Mouse (Mus musculus) liver, embryonic 12.5 days (tissue): ENCODE results near the gene H2afy2. TPM values are rescaled to one million over a fixed set of nuclear protein-coding genes. Genes with fewer than 3 reads are reported as not detected.
A peak's percentile ranks its signal among the peaks of the same experiment; 100 is the strongest.

ENCODE experiments used
- ATAC-seq: fragments of 200-750 bp; cut with Nextera tagmentation; 2 replicates; pipeline ENCODE4 v1.8.0; 2017; ENCODE audit warnings: moderate number of reproducible peaks, mild to moderate bottlenecking, moderate library complexity
- H3K27ac ChIP-seq: fragments of 300-500 bp; sonication (generic); 2 replicates; pipeline ENCODE4 v1.5.1; 2016; ENCODE audit warnings: mild to moderate bottlenecking
- H3K27me3 ChIP-seq: fragments of 300-500 bp; sonication (generic); replicated peaks from 2 replicates; pipeline ENCODE4 v1.6.1; 2016; ENCODE audit warnings: mild to moderate bottlenecking, moderate library complexity
- H3K36me3 ChIP-seq: fragments of 300-500 bp; sonication (generic); 2 replicates; pipeline ENCODE4 v1.6.1; 2016; ENCODE audit warnings: mild to moderate bottlenecking, moderate library complexity
- H3K4me1 ChIP-seq: fragments of 300-500 bp; sonication (generic); 2 replicates; pipeline ENCODE4 v1.6.1; 2016
- H3K4me2 ChIP-seq: fragments of 300-500 bp; sonication (generic); 2 replicates; pipeline ENCODE4 v1.6.1; 2016; ENCODE audit warnings: mild to moderate bottlenecking, moderate library complexity
- H3K4me3 ChIP-seq: fragments of 300-500 bp; sonication (generic); 2 replicates; pipeline ENCODE4 v1.5.1; 2016; ENCODE audit warnings: mild to moderate bottlenecking, moderate library complexity
- H3K9ac ChIP-seq: fragments of 300-500 bp; sonication (generic); 2 replicates; pipeline ENCODE4 v1.6.1; 2016; ENCODE audit warnings: mild to moderate bottlenecking, moderate library complexity
- H3K9me3 ChIP-seq: fragments of 300-500 bp; sonication (generic); replicated peaks from 2 replicates; pipeline ENCODE4 v1.6.1; 2016; ENCODE audit warnings: mild to moderate bottlenecking, moderate library complexity
- WGBS: fragments of 180-500 bp; shearing (Covaris S2); methylation state at CpG from one replicate; pipeline ENCODE4 v1.1.7; 2016; ENCODE audit not compliant: insufficient replicate concordance; 5-methylcytosine and 5-hydroxymethylcytosine counted together
- polyA plus RNA-seq: library from polyadenylated mRNA; unstranded; fragments of >200 nt; fragmentation: Nextera tagmentation; extraction: Ambion mirVana; gene quantifications from 2 replicates; pipeline ENCODE4 v1.2.1, GENCODE M21; 2016

The H2afy2 gene
- 17.3 and 19.4 TPM in 2 replicates for polyA plus RNA-seq

GRCm38 (mm10) chr10:61783621-61784251, at the start of gene H2afy2:
Gene H2afy2, minus strand, starts transcription at chr10:61784147.
- under 1% methylated on average over 50 of the region's 50 CpGs for WGBS
- Histone ChIP-seq H3K4me3 (peak within 1 kb of the TSS; percentile 61), H3K27me3 (peaks cover 55% of the 10 kb centered on the region), H3K4me2 (peak within 1 kb of the TSS; percentile 71), H3K9ac (peak within 1 kb of the TSS; percentile 67), H3K4me1 (peaks cover 5% of the 10 kb centered on the region; the same call in 1 of the 2 replicates), H3K36me3 (no peaks in the 10 kb centered on the region), H3K9me3 (no peaks in the 10 kb centered on the region), H3K27ac (peak within 1 kb of the TSS; percentile 59)
- no peak for ATAC-seq

GRCm38 (mm10) chr10:61832713-61833112, 48.8 kb upstream of the H2afy2 start:
- Histone ChIP-seq H3K27ac (no peak overlapping the region), H3K4me2 (no peak overlapping the region), H3K27me3 (0 out of 2 replicates have a peak, but pooled peaks cover 12% of the 10 kb centered on the region), H3K9me3 (no peaks in the 10 kb centered on the region), H3K4me3 (no peak overlapping the region), H3K4me1 (no peaks in the 10 kb centered on the region), H3K9ac (no peak overlapping the region), H3K36me3 (no peaks in the 10 kb centered on the region)
- WGBS, result 61% methylated on average over 11 of the region's 11 CpGs
- no peak for ATAC-seq

- Histone ChIP-seq H3K9ac (no peak overlapping the region), H3K27ac (no peak overlapping the region), H3K4me3 (no peak overlapping the region), H3K27me3 (0 out of 2 replicates have a peak, but pooled peaks cover 12% of the 10 kb centered on the region), H3K36me3 (no peaks in the 10 kb centered on the region), H3K4me2 (no peak overlapping the region), H3K9me3 (no peaks in the 10 kb centered on the region), H3K4me1 (no peaks in the 10 kb centered on the region)
- WGBS, result 80% methylated on average over 6 of the region's 6 CpGs
- ATAC-seq, result no peak
Observed at GRCm38 (mm10) chr10:61831741-61832140, 47.8 kb upstream of the H2afy2 start.

- 63% methylated on average over 12 of the region's 12 CpGs for WGBS
- Histone ChIP-seq H3K4me3 (no peak overlapping the region), H3K9me3 (no peaks in the 10 kb centered on the region), H3K9ac (no peak overlapping the region), H3K27me3 (0 out of 2 replicates have a peak, but pooled peaks cover 12% of the 10 kb centered on the region), H3K27ac (no peak overlapping the region), H3K4me1 (no peaks in the 10 kb centered on the region), H3K36me3 (no peaks in the 10 kb centered on the region), H3K4me2 (no peak overlapping the region)
- no peak for ATAC-seq
Observed at GRCm38 (mm10) chr10:61831251-61831650, 47.3 kb upstream of the H2afy2 start.

GRCm38 (mm10) chr10:61830817-61831216, 46.9 kb upstream of the H2afy2 start:
- Histone ChIP-seq H3K27me3 (0 out of 2 replicates have a peak, but pooled peaks cover 12% of the 10 kb centered on the region), H3K4me3 (no peak overlapping the region), H3K36me3 (no peaks in the 10 kb centered on the region), H3K4me2 (no peak overlapping the region), H3K9me3 (no peaks in the 10 kb centered on the region), H3K9ac (no peak overlapping the region), H3K27ac (no peak overlapping the region), H3K4me1 (no peaks in the 10 kb centered on the region)
- no peak for ATAC-seq
- WGBS, result 48% methylated on average over 9 of the region's 9 CpGs

- Histone ChIP-seq H3K9ac (no peak overlapping the region), H3K4me3 (no peak overlapping the region), H3K4me2 (no peak overlapping the region), H3K36me3 (no peaks in the 10 kb centered on the region), H3K27me3 (0 out of 2 replicates have a peak, but pooled peaks cover 12% of the 10 kb centered on the region), H3K27ac (no peak overlapping the region), H3K4me1 (no peaks in the 10 kb centered on the region), H3K9me3 (no peaks in the 10 kb centered on the region)
- WGBS, result 54% methylated on average over 3 of the region's 4 CpGs
- ATAC-seq, result no peak
Observed at GRCm38 (mm10) chr10:61829046-61829445, 45.1 kb upstream of the H2afy2 start.

GRCm38 (mm10) chr10:61827950-61828936, 44.3 kb upstream of the H2afy2 start:
- Histone ChIP-seq H3K4me1 (no peaks in the 10 kb centered on the region), H3K27me3 (0 out of 2 replicates have a peak, but pooled peaks cover 12% of the 10 kb centered on the region), H3K4me2 (no peak overlapping the region), H3K36me3 (no peaks in the 10 kb centered on the region), H3K9me3 (no peaks in the 10 kb centered on the region), H3K27ac (no peak overlapping the region), H3K4me3 (no peak overlapping the region), H3K9ac (no peak overlapping the region)
- no peak for ATAC-seq
- 74% methylated on average over 32 of the region's 32 CpGs for WGBS

GRCm38 (mm10) chr10:61826753-61827435, 42.9 kb upstream of the H2afy2 start:
- Histone ChIP-seq H3K9ac (no peak overlapping the region), H3K27me3 (0 out of 2 replicates have a peak, but pooled peaks cover 12% of the 10 kb centered on the region), H3K4me3 (no peak overlapping the region), H3K4me1 (no peaks in the 10 kb centered on the region), H3K4me2 (no peak overlapping the region), H3K36me3 (no peaks in the 10 kb centered on the region), H3K27ac (no peak overlapping the region), H3K9me3 (no peaks in the 10 kb centered on the region)
- WGBS, result 51% methylated on average over 16 of the region's 16 CpGs
- ATAC-seq, result no peak

GRCm38 (mm10) chr10:61825979-61826752, 42.2 kb upstream of the H2afy2 start:
- Histone ChIP-seq H3K9ac (no peak overlapping the region), H3K36me3 (no peaks in the 10 kb centered on the region), H3K4me2 (no peak overlapping the region), H3K4me3 (no peak overlapping the region), H3K4me1 (no peaks in the 10 kb centered on the region), H3K27ac (no peak overlapping the region), H3K9me3 (no peaks in the 10 kb centered on the region), H3K27me3 (0 out of 2 replicates have a peak, but pooled peaks cover 7% of the 10 kb centered on the region)
- 56% methylated on average over 13 of the region's 13 CpGs for WGBS
- ATAC-seq, result no peak

- Histone ChIP-seq H3K4me2 (no peak overlapping the region), H3K4me3 (no peak overlapping the region), H3K9ac (no peak overlapping the region), H3K36me3 (no peaks in the 10 kb centered on the region), H3K9me3 (no peaks in the 10 kb centered on the region), H3K27ac (no peak overlapping the region), H3K4me1 (no peaks in the 10 kb centered on the region), H3K27me3 (0 out of 2 replicates have a peak, but pooled peaks cover 6% of the 10 kb centered on the region)
- WGBS, result 40% methylated on average over 5 of the region's 5 CpGs
- ATAC-seq, result no peak
Observed at GRCm38 (mm10) chr10:61825536-61825935, 41.6 kb upstream of the H2afy2 start.

- H3K9me3 ChIP-seq, result no peaks in the 10 kb centered on the region
- ATAC-seq, result no peak
- WGBS, result 56% methylated on average over 4 of the region's 4 CpGs
Observed at GRCm38 (mm10) chr10:61823731-61824115, 39.8 kb upstream of the H2afy2 start.

More at GRCm38 (mm10) chr10:61823731-61824115, 39.8 kb upstream of the H2afy2 start:
- Histone ChIP-seq H3K27ac (no peak overlapping the region), H3K4me2 (no peak overlapping the region), H3K27me3 (no peaks in the 10 kb centered on the region), H3K9ac (no peak overlapping the region), H3K36me3 (no peaks in the 10 kb centered on the region), H3K4me1 (no peaks in the 10 kb centered on the region), H3K4me3 (no peak overlapping the region)
